Mouse (Mus musculus) intestine, postnatal 0 days (tissue): ENCODE measurements around the gene Isg20l2. TPM values are rescaled to one million over a fixed set of nuclear protein-coding genes. Genes with fewer than 3 reads are reported as not detected.
A peak's percentile ranks its signal among the peaks of the same experiment; 100 is the strongest.

Experiments used
- ATAC-seq: fragments of 200-750 bp; cut with Nextera tagmentation; 2 replicates; pipeline ENCODE4 v1.8.0; 2017; ENCODE audit warnings: mild to moderate bottlenecking, moderate TSS enrichment, moderate library complexity
- H3K27ac ChIP-seq: fragments of 300-500 bp; sonication (generic); 2 replicates; pipeline ENCODE4 v1.5.1; 2014; ENCODE audit warnings: mild to moderate bottlenecking, low read depth, low read length, moderate library complexity
- H3K27me3 ChIP-seq: fragments of 300-500 bp; sonication (generic); replicated peaks from 2 replicates; pipeline ENCODE4 v1.6.1; 2014; ENCODE audit warnings: low read length, mixed read lengths; ENCODE audit not compliant: control insufficient read depth, insufficient read depth
- H3K36me3 ChIP-seq: fragments of 300-500 bp; sonication (generic); 2 replicates; pipeline ENCODE4 v1.6.1; 2014; ENCODE audit warnings: mild to moderate bottlenecking, moderate library complexity; ENCODE audit not compliant: control insufficient read depth, insufficient read depth
- H3K4me1 ChIP-seq: fragments of 300-500 bp; sonication (generic); replicated peaks from 2 replicates; pipeline ENCODE4 v1.6.1; 2014; ENCODE audit warnings: antibody characterized with exemption, low read length, mixed read lengths; ENCODE audit not compliant: control insufficient read depth, insufficient read depth
- H3K4me2 ChIP-seq: fragments of 300-500 bp; sonication (generic); replicated peaks from 2 replicates; pipeline ENCODE4 v1.6.1; 2014; ENCODE audit warnings: low read depth, mild to moderate bottlenecking, moderate library complexity
- H3K4me3 ChIP-seq: fragments of 300-500 bp; sonication (generic); 2 replicates; pipeline ENCODE4 v1.5.1; 2014; ENCODE audit warnings: low read depth, low read length
- H3K9ac ChIP-seq: fragments of 300-500 bp; sonication (generic); 2 replicates; pipeline ENCODE4 v1.6.1; 2014; ENCODE audit warnings: mild to moderate bottlenecking, low read depth, low read length
- H3K9me3 ChIP-seq: fragments of 300-500 bp; sonication (generic); 2 replicates; pipeline ENCODE4 v1.6.1; 2016; ENCODE audit warnings: mixed run types; ENCODE audit not compliant: control insufficient read depth
- CTCF ChIP-seq: sonication (generic); IDR thresholded peaks from 2 replicates; pipeline ENCODE4 v1.5.1; 2016; ENCODE audit warnings: low read depth, mild to moderate bottlenecking, control low read depth, antibody characterized with exemption, moderate library complexity
- WGBS: fragments of 180-500 bp; shearing (Covaris S2); extraction: QIAGEN DNeasy Blood & Tissue Kit; methylation state at CpG from one replicate; pipeline ENCODE4 v1.1.7; 2014; 5-methylcytosine and 5-hydroxymethylcytosine counted together
- polyA plus RNA-seq: library from polyadenylated mRNA; unstranded; fragments of >200 nt; fragmentation: Nextera tagmentation; extraction: Ambion mirVana; gene quantifications from 2 replicates; pipeline ENCODE4 v1.2.1, GENCODE M21; 2015

Gene Isg20l2
- polyA plus RNA-seq, 1 experiment from 2014 or later: 13.9 TPM

- Histone ChIP-seq H3K4me2 (peak overlapping the region; percentile 64), H3K9me3 (no peaks in the 10 kb centered on the region), H3K27me3 (no peaks in the 10 kb centered on the region), H3K27ac (peak overlapping the region; percentile 81), H3K4me1 (peaks cover 13% of the 10 kb centered on the region), H3K4me3 (peak overlapping the region; percentile 34; the same call in 1 of the 2 replicates), H3K9ac (0 out of 2 replicates have a peak overlapping the region, but pooled peaks have one; percentile 5), H3K36me3 (peaks cover 21% of the 10 kb centered on the region)
- 5% methylated on average over 4 of the region's 4 CpGs for WGBS
- ATAC-seq: no peak
- no peak for TF ChIP-seq CTCF
These were observed 20.2 kb upstream of the Isg20l2 start for GRCm38 (mm10) chr3:87909874-87910273.

GRCm38 (mm10) chr3:87910573-87911141 lies 19.5 kb upstream of the Isg20l2 start:
- ATAC-seq: peak; percentile 64
- Histone ChIP-seq H3K36me3 (peaks cover 29% of the 10 kb centered on the region), H3K4me2 (peak overlapping the region; percentile 64), H3K4me3 (peak overlapping the region; percentile 34), H3K9ac (0 out of 2 replicates have a peak overlapping the region, but pooled peaks have one; percentile 5), H3K27me3 (no peaks in the 10 kb centered on the region), H3K9me3 (no peaks in the 10 kb centered on the region), H3K27ac (peak overlapping the region; percentile 81), H3K4me1 (peaks cover 13% of the 10 kb centered on the region)
- TF ChIP-seq CTCF: no peak
- whole genome bisulfite sequencing: 7% methylated on average over 12 of the region's 12 CpGs

GRCm38 (mm10) chr3:87913491-87913890 lies 16.6 kb upstream of the Isg20l2 start:
- Histone ChIP-seq H3K9me3 (no peaks in the 10 kb centered on the region), H3K27ac (no peak overlapping the region), H3K4me3 (no peak overlapping the region), H3K4me1 (peaks cover 7% of the 10 kb centered on the region), H3K36me3 (peaks cover 42% of the 10 kb centered on the region), H3K4me2 (no peak overlapping the region), H3K9ac (no peak overlapping the region), H3K27me3 (no peaks in the 10 kb centered on the region)
- no peak for TF ChIP-seq CTCF
- WGBS: 88% methylated on average over 7 of the region's 7 CpGs
- ATAC-seq: no peak

DNA sequence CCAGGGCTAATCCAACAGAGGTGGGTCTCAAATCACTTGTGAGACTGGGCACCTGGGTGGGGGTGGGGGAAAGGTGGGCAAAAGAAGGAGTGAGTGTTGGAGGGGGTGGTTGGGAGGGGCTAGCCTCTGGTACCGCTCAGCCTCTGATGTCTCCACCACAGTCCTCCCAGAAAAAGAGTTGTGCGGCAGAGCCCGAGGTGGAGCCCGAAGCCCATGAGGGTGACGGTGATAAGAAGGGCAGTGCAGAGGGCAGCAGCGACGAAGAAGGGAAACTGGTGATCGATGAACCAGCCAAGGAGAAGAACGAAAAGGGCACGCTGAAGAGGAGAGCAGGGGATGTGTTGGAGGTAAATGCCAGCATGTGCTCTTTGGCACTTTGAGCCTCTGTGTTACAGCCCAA lies 16.2 kb upstream of the Isg20l2 start:
- Histone ChIP-seq H3K4me2 (no peak overlapping the region), H3K36me3 (peaks cover 42% of the 10 kb centered on the region), H3K4me3 (no peak overlapping the region), H3K27ac (no peak overlapping the region), H3K4me1 (peaks cover 5% of the 10 kb centered on the region), H3K9ac (no peak overlapping the region), H3K9me3 (no peaks in the 10 kb centered on the region), H3K27me3 (no peaks in the 10 kb centered on the region)
- no peak for TF ChIP-seq CTCF
- 96% methylated on average over 10 of the region's 10 CpGs for WGBS
- ATAC-seq: no peak

GRCm38 (mm10) chr3:87916990-87917389 lies 13.1 kb upstream of the Isg20l2 start:
- 0 out of 2 replicates have a peak, but pooled peaks have one; percentile 5 for TF ChIP-seq CTCF
- H3K4me3 ChIP-seq: no peak overlapping the region
- no peak for ATAC-seq
- peaks cover 47% of the 10 kb centered on the region for H3K36me3 ChIP-seq
- no peak overlapping the region for H3K9ac ChIP-seq
- no peak overlapping the region for H3K27ac ChIP-seq
- no peaks in the 10 kb centered on the region for H3K4me1 ChIP-seq
- H3K9me3 ChIP-seq: no peaks in the 10 kb centered on the region
- 91% methylated on average over 1 of the region's 1 CpGs for WGBS
- H3K27me3 ChIP-seq: no peaks in the 10 kb centered on the region
- H3K4me2 ChIP-seq: no peak overlapping the region

DNA sequence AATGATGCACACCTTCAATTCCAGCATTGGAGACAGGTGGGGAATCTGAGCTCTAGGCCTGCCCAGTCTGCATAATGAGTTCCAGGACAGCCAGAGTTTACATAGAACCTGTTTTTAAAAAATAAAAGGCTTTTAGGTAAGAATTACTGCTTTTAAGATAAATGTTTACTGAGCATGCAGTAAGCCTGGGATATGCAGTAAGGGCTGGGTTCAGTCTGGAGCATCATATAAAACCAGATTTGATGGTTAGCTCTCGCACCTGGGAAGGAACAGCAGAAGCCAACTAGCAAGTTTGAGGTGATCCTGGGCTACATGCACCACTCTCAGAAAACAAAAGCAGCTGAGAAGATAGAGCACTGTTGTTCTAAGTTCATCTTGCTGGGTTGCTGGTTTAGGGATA lies 11.6 kb upstream of the Isg20l2 start:
- TF ChIP-seq CTCF: no peak
- Histone ChIP-seq H3K27ac (no peak overlapping the region), H3K4me2 (peak overlapping the region; percentile 66; the same call in 1 of the 2 replicates), H3K36me3 (peaks cover 54% of the 10 kb centered on the region), H3K27me3 (no peaks in the 10 kb centered on the region), H3K4me3 (no peak overlapping the region), H3K4me1 (no peaks in the 10 kb centered on the region), H3K9ac (no peak overlapping the region), H3K9me3 (no peaks in the 10 kb centered on the region)
- 96% methylated on average over 1 of the region's 1 CpGs for WGBS
- no peak for ATAC-seq
